Mouse (Mus musculus): ENCODE data around the gene Fgfr2. TPM values are rescaled to one million over a fixed set of nuclear protein-coding genes. Genes with fewer than 3 reads are reported as not detected.

Fgfr2 gene
- polyA plus RNA-seq, 1 experiment = 52.3 TPM

DNA sequence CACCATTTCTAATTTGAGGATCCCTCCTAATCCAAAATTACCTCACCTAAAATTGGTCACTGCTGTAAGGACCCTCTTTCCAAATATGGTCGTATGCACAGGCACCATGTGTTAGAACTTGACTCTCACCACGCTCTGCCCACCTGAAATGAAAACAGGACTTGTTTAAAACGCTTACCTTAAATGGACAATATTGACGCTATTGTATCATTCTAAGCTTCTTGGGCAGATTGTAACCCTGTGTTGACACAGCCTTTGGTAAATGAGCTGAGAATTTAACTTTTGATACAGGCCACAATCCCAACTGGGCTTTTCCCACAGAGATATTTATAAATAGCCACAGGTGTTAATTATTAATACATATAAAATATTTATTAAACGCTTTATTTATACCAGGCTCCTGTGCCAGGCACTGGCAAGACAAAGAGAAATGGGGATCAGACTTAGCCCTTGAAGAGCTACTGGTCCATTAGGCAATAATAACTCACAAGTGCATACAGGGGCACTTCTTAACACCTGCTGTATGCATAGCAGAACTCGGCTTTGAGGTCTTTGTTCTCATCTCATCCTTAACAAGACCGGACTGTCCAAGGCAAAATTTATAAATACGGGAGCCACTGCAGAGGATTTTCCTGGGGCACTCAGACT is 16.7 kb upstream of the Fgfr2 start:
- no peak for DNase-seq (ENCODE audit: low read depth)

DNA sequence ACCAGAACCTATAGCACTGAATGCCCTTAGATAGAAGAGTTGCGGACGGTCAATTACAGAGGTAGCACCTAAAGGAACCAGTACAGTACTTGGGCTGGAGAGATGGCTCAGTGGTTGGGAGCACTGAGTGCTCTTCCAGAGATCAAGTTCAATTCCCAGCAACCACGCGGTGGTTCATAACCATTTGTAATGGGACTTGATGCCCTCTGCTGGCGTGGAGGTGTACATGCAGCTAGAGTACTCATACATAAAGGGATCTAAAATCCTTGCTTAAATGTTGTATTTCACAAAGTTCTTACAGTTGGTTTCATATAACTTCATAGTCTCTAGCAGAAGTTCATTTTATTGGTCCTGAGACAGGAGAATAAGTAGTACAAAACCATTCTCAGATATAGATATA is 10.4 kb upstream of the Fgfr2 start:
- DNase-seq (ENCODE audit: low read depth) = no peak
- TF ChIP-seq CTCF (IDR thresholded peaks at IDR 0.05; ENCODE audit: borderline replicate concordance, extremely low read depth, insufficient read depth, insufficient read length) (peak; percentile 34; the same call in 1 of the 2 replicates), POLR2A (IDR thresholded peaks at IDR 0.05; ENCODE audit: borderline replicate concordance, extremely low read depth, insufficient read depth, insufficient read length, poor library complexity, severe bottlenecking) (no peak)

More for the DNA sequence above, 16.7 kb upstream of the Fgfr2 start:
- no peak for TF ChIP-seq POLR2A (IDR thresholded peaks at IDR 0.05; ENCODE audit: borderline replicate concordance, extremely low read depth, insufficient read depth, insufficient read length, poor library complexity, severe bottlenecking)
- no peak for TF ChIP-seq CTCF (IDR thresholded peaks at IDR 0.05; ENCODE audit: borderline replicate concordance, extremely low read depth, insufficient read depth, insufficient read length)

DNA sequence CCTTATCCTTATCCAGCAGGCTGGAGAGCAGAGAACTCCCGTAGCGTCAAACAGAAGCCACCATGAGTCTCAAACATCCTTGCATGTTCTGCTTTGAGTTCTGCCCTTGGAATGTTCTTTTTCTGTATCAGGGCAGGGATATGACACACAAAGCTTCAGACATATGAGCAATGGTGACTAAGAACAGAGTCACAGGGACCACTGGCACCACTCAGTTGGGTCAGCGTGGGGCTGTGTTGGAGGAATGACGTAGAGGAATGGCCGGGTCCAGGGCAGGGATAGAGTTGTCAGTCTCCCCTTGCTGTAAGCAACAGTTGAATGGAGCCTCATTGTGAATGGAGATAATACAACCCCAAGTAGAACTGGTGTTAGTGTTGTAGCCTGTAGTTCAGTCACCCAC is 9.6 kb upstream of the Fgfr2 start:
- no peak for TF ChIP-seq CTCF (IDR thresholded peaks at IDR 0.05; ENCODE audit: borderline replicate concordance, extremely low read depth, insufficient read depth, insufficient read length)
- TF ChIP-seq POLR2A (IDR thresholded peaks at IDR 0.05; ENCODE audit: borderline replicate concordance, extremely low read depth, insufficient read depth, insufficient read length, poor library complexity, severe bottlenecking) = no peak
- DNase-seq (ENCODE audit: low read depth) = no peak

DNA sequence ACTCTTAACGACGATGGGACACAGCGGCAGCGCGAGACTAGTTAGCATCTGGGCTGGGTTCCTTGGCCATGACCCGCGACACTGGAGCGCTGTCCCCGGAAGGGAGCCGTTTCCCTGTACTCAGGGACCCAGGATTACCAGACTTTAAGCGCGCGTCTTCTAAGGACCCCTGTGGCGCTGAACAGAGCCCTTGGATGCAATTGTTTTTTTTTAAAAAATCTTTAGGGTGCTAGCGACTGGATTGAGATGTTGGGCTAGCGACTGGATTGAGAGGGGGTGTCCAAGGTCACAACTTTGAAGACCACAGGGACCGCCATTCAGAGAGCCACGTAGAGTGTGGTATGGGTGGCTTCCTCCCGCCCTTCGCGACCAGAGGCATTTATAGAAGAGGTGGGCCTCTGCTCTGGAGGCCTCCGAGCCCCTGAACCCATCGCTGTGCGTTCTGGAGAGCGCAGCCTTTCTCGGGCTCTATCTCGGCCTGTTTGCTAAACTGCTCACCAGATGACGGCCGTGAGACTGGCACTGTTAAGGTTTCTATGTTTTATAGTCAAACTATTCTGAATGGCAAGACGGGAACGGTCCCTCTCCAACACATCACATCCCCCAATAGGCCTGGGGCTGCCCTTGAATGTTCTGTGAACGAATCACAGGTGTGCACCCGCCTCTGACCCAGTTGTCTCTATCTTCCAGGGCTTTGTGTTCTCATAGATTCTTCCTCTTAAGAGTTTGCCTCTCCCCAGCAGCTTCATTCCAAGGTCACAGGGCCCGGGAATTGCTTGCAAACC is 1.7 kb upstream of the Fgfr2 start:
- DNase-seq (ENCODE audit: low read depth) = no peak
- TF ChIP-seq CTCF (IDR thresholded peaks at IDR 0.05; ENCODE audit: borderline replicate concordance, extremely low read depth, insufficient read depth, insufficient read length) (no peak), POLR2A (IDR thresholded peaks at IDR 0.05; ENCODE audit: borderline replicate concordance, extremely low read depth, insufficient read depth, insufficient read length, poor library complexity, severe bottlenecking) (no peak)

DNA sequence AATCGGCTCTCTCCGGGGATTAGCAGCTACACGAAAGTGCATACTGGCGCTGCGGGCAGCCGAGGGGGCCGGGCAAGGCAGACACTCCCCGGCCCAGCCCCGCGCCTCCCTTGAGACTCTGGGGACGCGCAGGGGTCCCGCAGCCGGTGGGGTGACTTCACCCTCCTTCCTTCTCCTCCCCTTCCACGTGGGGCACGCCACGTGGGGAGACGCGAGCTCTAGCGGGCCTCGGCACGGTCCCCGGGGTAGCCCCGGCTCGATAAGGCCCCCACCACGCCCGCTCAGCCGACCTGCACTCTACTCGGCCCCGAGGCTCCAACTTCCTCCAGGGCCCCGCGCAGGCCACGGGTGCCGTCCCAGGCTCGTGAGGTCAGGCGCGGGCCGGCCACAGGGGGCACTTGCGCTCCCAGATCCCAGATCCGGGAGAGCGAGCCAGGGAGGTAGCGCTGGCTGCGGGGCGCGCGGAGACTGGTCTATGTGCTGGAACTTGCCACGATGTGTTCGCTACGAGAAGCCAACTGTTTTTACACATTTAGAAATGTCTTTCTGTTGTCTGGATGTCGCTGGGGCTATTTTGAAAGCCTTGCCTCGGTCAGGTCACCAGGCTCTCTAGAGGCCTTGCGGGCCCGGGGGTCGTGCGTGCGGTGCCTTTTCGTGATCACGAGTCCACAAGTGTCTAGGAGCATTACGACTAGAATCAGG is 1.0 kb upstream of the Fgfr2 start, which contains the start of gene Ctbp2:
Ctbp2 (minus strand) TSS at position 356 of the 702 bp plus-strand sequence.
- 0 out of 2 replicates have a peak, but pooled peaks have one; percentile 12 for TF ChIP-seq POLR2A (IDR thresholded peaks at IDR 0.05; ENCODE audit: borderline replicate concordance, extremely low read depth, insufficient read depth, insufficient read length, poor library complexity, severe bottlenecking)
- TF ChIP-seq CTCF (IDR thresholded peaks at IDR 0.05; ENCODE audit: borderline replicate concordance, extremely low read depth, insufficient read depth, insufficient read length) = peak; percentile 38; the same call in 1 of the 2 replicates
- DNase-seq (ENCODE audit: low read depth) = peak; percentile 79

DNA sequence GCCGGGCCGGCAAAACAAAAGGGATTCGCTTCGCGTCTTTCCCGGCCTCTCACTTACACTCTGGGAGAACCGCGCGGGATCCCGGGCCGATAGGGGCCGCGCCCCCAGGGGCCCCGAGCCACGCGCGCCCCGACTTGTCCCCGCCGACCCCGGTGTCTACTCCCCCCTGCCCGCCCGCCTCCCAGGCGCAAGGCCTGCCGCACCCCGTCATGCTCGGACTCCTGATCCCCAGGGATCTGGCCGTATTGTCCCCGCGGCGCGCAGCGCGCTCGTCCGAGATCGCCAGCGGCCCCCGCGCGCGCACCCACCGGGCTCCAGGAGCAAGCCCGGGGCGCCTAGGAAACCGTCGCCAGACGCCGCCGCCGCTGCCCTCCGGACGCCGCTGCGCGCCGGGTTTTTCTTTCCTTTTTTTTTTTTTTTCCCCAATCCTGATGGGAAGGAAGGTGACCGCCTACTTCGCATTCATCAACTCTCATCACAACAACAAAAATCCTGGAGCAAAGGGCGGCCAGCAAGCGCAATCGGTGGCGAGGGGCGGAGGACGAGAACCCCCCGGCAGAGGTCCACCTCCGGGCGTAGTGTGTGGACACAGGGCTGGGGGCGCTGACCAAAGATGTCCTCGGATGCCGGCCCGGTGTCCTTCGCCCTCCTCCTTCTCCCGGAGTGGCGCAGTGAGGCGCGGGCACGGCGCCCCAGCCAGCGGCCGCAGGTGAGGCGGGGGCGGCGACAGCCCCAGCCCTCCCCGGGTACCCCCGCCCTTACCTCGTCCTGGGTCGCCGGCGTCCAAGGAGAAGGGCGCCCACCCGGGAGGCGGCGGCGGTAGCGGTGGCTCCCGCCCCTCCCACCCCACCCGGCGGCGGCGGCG is 539 bp downstream of the Fgfr2 start:
- peak; percentile 69 for DNase-seq (ENCODE audit: low read depth)
- TF ChIP-seq CTCF (IDR thresholded peaks at IDR 0.05; ENCODE audit: borderline replicate concordance, extremely low read depth, insufficient read depth, insufficient read length) = no peak
- TF ChIP-seq POLR2A (IDR thresholded peaks at IDR 0.05; ENCODE audit: borderline replicate concordance, extremely low read depth, insufficient read depth, insufficient read length, poor library complexity, severe bottlenecking) = 0 out of 2 replicates have a peak, but pooled peaks have one; percentile 17

DNA sequence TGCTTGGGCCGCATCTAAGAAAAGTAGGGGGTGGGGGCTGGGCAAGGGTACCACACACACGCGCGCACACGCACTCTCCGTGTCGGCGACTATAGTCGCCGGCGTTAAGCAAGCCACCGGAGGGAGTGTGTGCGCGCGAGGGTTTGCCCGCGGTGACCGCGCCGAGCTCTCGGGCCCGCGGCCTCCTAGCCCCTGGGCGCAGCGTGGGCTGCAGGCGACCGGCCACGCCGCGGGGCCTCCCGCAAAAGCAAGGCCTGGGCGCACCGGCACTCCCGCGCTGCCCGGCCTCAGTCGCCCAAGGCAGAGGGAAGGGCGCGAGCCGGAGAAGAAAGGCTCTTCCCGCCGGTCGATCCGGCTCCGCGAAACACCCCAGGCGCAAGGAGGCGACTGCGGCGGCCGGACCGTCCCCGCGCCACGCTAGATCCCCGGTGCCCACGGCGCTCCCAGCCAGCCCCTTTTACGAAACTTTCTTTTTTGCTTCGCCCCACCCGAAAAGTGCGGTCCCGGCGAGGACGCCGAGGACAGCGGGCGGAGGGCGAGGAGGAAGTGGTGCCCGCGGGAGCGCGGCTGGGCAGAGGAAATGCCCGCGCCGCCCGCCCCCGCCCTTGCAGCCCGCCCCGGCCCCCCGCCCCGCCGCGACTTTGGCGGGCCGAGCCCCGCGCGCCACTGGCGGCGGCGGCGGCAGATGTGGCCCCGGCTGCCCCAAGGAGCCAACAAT is 1.3 kb downstream of the Fgfr2 start:
- TF ChIP-seq CTCF (IDR thresholded peaks at IDR 0.05; ENCODE audit: borderline replicate concordance, extremely low read depth, insufficient read depth, insufficient read length) = no peak
- 0 out of 2 replicates have a peak, but pooled peaks have one; percentile 22 for TF ChIP-seq POLR2A (IDR thresholded peaks at IDR 0.05; ENCODE audit: borderline replicate concordance, extremely low read depth, insufficient read depth, insufficient read length, poor library complexity, severe bottlenecking)
- DNase-seq (ENCODE audit: low read depth) = peak; percentile 69

DNA sequence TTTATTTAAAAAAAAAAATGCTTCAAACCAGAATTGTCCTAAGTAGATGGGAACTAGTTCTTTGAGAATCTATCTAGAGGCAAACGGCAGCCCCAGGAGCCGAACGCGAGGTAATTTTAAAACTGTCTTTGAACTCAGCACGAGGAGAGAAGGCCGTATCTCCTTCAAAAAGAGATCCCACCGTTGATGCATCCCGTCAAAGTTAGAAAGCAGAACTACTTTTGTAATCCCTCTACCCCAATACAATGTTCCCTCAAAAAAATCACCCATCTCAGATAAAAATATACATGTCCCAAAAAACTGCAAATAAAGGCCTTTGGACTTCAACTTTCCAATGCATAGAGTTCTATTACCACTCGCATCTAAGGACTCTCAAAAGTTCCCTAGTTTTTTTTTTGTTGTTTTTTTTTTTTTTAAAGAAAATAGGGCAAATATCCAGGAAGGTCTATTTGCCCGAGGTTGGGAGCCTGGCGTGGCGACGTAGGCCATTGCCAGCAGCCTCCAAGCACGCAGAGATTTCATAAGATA is 2.0 kb downstream of the Fgfr2 start:
- peak; percentile 33 for DNase-seq (ENCODE audit: low read depth)

DNA sequence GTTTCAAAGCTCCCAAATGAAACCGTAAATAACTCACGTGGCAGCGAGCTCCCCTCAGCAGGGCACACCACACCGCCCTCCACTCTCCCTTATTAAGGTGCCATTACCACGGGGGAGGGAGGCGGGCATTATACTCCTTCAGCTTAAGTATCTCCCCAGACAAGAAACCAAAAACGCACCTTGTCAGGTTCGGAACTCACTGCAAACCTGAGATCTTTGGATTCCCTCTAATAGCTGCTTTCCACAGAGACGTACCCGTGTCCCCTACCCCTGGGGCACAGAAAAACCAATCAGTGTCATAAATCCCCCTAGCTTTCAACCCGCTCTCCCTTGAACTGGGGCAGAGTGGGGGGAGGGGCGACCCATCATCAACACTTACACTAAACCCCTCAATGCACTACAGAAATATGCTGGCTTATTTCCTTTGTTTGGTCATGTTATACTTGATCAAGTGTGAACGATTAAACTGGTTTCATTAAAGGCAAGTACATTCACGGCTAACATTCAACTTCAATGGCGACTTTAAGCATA is 2.9 kb downstream of the Fgfr2 start:
- peak; percentile 67 for DNase-seq (ENCODE audit: low read depth)
- TF ChIP-seq CTCF (IDR thresholded peaks at IDR 0.05; ENCODE audit: borderline replicate concordance, extremely low read depth, insufficient read depth, insufficient read length) (no peak), POLR2A (IDR thresholded peaks at IDR 0.05; ENCODE audit: borderline replicate concordance, extremely low read depth, insufficient read depth, insufficient read length, poor library complexity, severe bottlenecking) (no peak)

More for the DNA sequence above, 2.0 kb downstream of the Fgfr2 start:
- TF ChIP-seq CTCF (IDR thresholded peaks at IDR 0.05; ENCODE audit: borderline replicate concordance, extremely low read depth, insufficient read depth, insufficient read length) (no peak), POLR2A (IDR thresholded peaks at IDR 0.05; ENCODE audit: borderline replicate concordance, extremely low read depth, insufficient read depth, insufficient read length, poor library complexity, severe bottlenecking) (no peak)

All from brain, embryonic 14.5 days (tissue).